Mouse (Mus musculus) liver, adult 2 months (tissue): ENCODE data around the gene Mkrn1. TPM values are rescaled to one million over a fixed set of nuclear protein-coding genes. Genes with fewer than 3 reads are reported as not detected.
"Not testable (repeated sequence)": the region's sequence is repeated elsewhere in the genome, so short reads cannot be mapped to it uniquely, and the experiment has no call there.

Source experiments
- DNase-seq: peaks from one replicate; pipeline ENCODE4 v3.0.0-alpha.2; 2011; ENCODE audit warnings: low read depth, low spot score; ENCODE audit errors: extremely low read depth
- H3K27ac ChIP-seq: fragments of 200-500 bp; replicated peaks from 2 replicates; pipeline ENCODE4 v1.5.1; 2012; ENCODE audit warnings: low read depth, mild to moderate bottlenecking, control low read depth, inconsistent platforms, low read length; ENCODE audit not compliant: insufficient read depth
- H3K27me3 ChIP-seq: fragments of 200-500 bp; 2 replicates; pipeline ENCODE4 v1.6.1; 2012; ENCODE audit warnings: mild to moderate bottlenecking, moderate library complexity, low read length, inconsistent platforms; ENCODE audit not compliant: control insufficient read depth, insufficient read depth
- H3K36me3 ChIP-seq: fragments of 200-500 bp; 2 replicates; pipeline ENCODE4 v1.6.1; 2012; ENCODE audit warnings: low read length, inconsistent platforms; ENCODE audit not compliant: control insufficient read depth, insufficient read depth
- H3K4me1 ChIP-seq: fragments of 200-500 bp; 2 replicates; pipeline ENCODE4 v1.6.1; 2011; ENCODE audit warnings: low read length; ENCODE audit not compliant: control insufficient read depth, insufficient read depth
- H3K4me3 ChIP-seq: fragments of 200-500 bp; 2 replicates; pipeline ENCODE4 v1.5.1; 2011; ENCODE audit warnings: low read depth, mild to moderate bottlenecking, control low read depth, low read length, moderate library complexity; ENCODE audit not compliant: insufficient read depth
- H3K79me2 ChIP-seq: fragments of 200-500 bp; 2 replicates; pipeline ENCODE4 v1.6.1; 2012; ENCODE audit warnings: inconsistent platforms, mild to moderate bottlenecking, low read length, moderate library complexity; ENCODE audit not compliant: control insufficient read depth, insufficient read depth
- H3K9ac ChIP-seq: fragments of 200-500 bp; 2 replicates; pipeline ENCODE4 v1.6.1; 2012; ENCODE audit warnings: low read depth, mild to moderate bottlenecking, control low read depth, inconsistent platforms, low read length
- CTCF ChIP-seq: fragments of 200-500 bp; IDR thresholded peaks from 2 replicates; pipeline ENCODE4 v1.5.1; 2011; ENCODE audit warnings: low read depth, low read length, control low read depth
- POLR2A ChIP-seq: fragments of 200-500 bp; IDR thresholded peaks from 2 replicates; pipeline ENCODE4 v1.6.1; 2011; ENCODE audit warnings: low read length, control low read depth; ENCODE audit not compliant: insufficient read depth; ENCODE audit errors: extremely low read depth
- WGBS: fragments of 180-500 bp; shearing (Covaris S2); methylation state at CpG from one replicate; pipeline ENCODE4 v1.1.7; 2018; 5-methylcytosine and 5-hydroxymethylcytosine counted together
- polyA plus RNA-seq: library from polyadenylated mRNA; depleted of rRNA; stranded (reverse); fragments of >200 nt; gene quantifications from 2 replicates; pipeline ENCODE4 v1.2.3, GENCODE M21; 2012
- total RNA-seq: library from RNA; depleted of rRNA; stranded (reverse); fragments of >200 nt; gene quantifications from 2 replicates; pipeline ENCODE4 v1.2.3, GENCODE M21; 2014

Gene Mkrn1
- total and polyA plus RNA-seq, 2 experiments = 14.0 to 24.2 TPM

- no peak overlapping the region for H3K9ac ChIP-seq
- DNase-seq = no peak
- H3K27ac ChIP-seq = no peak overlapping the region
- H3K4me1 ChIP-seq = no peaks in the 10 kb centered on the region
- no peaks in the 10 kb centered on the region for H3K79me2 ChIP-seq
- H3K27me3 ChIP-seq = no peaks in the 10 kb centered on the region
- no peaks in the 10 kb centered on the region for H3K36me3 ChIP-seq
- no peak overlapping the region for H3K4me3 ChIP-seq
- TF ChIP-seq POLR2A = no peak
- TF ChIP-seq CTCF = no peak
These were observed 22.6 kb upstream of the Mkrn1 start for GRCm38 (mm10) chr6:39442786-39443287.

GRCm38 (mm10) chr6:39440207-39440606 is 19.9 kb upstream of the Mkrn1 start:
- TF ChIP-seq CTCF (no peak), POLR2A (no peak)
- Histone ChIP-seq H3K27ac (no peak overlapping the region), H3K9ac (no peak overlapping the region), H3K4me3 (no peak overlapping the region), H3K4me1 (no peaks in the 10 kb centered on the region), H3K36me3 (no peaks in the 10 kb centered on the region), H3K79me2 (no peaks in the 10 kb centered on the region), H3K27me3 (no peaks in the 10 kb centered on the region)
- no peak for DNase-seq

DNA sequence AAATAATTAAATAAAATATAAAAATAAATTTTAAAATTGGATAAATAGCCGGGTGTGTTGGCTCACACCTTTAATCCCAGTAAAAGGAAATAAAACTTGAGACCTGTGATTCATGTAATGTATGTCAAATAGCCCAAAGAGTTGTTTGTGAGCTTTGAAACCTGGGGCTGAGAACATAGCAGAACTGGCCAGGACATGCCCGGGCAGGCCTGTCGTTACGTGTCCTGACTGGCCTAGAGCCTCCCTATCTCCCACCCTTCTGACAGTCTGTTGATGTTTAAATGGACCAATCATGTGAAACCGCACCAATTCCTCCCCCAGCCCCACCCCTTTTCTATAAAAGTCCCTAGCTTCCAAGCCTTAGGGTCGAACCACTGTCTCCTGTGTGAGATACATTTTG is 17.3 kb upstream of the Mkrn1 start:
- not testable (repeated sequence) for H3K79me2 ChIP-seq, H3K27me3 ChIP-seq, H3K4me1 ChIP-seq, H3K4me3 ChIP-seq, H3K27ac ChIP-seq, H3K36me3 ChIP-seq, H3K9ac ChIP-seq, DNase-seq
- WGBS = 96% methylated on average over 6 of the region's 6 CpGs

DNA sequence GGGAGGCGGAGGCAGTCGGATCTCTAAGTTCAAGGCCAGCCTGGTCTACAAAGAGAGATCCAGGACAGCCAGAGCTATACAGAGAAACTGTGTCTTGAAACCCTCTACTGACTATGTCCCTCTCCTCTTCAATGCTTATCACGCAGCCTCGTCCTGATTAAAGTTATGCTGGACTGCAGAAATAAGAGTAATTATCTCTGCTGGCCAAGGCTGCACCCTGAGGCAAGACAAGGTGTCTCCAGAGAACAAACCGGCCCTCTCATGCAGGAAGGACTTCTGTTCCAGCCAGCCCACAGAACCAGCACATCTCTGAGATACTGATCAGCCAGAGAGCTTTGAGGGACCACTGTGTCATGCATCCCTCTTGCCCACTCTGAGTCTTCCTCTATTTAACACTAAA is 15.6 kb upstream of the Mkrn1 start:
- TF ChIP-seq CTCF (no peak), POLR2A (no peak)
- WGBS = 87% methylated on average over 5 of the region's 5 CpGs
- no peaks in the 10 kb centered on the region for H3K36me3 ChIP-seq
- H3K4me1 ChIP-seq = no peaks in the 10 kb centered on the region
- no peaks in the 10 kb centered on the region for H3K79me2 ChIP-seq
- H3K4me3 ChIP-seq = no peak overlapping the region
- H3K27me3 ChIP-seq = no peaks in the 10 kb centered on the region
- H3K9ac ChIP-seq = no peak overlapping the region
- DNase-seq = no peak
- H3K27ac ChIP-seq = no peak overlapping the region

DNA sequence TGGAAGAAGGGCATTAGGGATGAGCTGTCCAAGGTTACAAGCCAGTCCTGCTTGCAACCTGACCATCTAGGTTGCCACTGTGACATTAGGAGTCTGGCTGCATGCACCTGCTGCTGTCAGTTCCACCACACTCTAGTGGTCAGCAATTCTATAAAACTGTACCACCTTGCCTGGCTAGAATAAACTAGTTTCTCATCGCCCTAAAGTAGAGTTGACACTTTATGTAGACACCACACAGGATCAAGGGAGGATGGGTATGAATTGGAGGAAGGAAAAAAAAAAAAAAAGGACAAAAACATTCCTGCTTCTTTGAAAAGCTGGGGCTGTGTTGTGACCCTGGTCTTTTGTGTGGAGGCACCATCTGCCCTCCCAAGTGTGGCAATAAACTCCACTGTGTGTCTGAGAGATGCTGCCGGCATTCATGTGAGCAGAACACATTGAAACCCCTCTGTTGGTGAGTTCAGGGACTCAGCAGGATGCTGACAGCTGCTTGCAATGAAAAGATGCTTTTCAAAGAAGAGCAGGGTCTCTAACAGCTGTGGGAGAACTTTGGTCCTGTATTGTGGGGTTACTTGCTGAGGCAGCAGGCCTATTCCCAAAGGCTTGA is 14.7 kb upstream of the Mkrn1 start:
- Histone ChIP-seq H3K9ac (no peak overlapping the region), H3K27ac (no peak overlapping the region)
- 91% methylated on average over 2 of the region's 2 CpGs for WGBS

DNA sequence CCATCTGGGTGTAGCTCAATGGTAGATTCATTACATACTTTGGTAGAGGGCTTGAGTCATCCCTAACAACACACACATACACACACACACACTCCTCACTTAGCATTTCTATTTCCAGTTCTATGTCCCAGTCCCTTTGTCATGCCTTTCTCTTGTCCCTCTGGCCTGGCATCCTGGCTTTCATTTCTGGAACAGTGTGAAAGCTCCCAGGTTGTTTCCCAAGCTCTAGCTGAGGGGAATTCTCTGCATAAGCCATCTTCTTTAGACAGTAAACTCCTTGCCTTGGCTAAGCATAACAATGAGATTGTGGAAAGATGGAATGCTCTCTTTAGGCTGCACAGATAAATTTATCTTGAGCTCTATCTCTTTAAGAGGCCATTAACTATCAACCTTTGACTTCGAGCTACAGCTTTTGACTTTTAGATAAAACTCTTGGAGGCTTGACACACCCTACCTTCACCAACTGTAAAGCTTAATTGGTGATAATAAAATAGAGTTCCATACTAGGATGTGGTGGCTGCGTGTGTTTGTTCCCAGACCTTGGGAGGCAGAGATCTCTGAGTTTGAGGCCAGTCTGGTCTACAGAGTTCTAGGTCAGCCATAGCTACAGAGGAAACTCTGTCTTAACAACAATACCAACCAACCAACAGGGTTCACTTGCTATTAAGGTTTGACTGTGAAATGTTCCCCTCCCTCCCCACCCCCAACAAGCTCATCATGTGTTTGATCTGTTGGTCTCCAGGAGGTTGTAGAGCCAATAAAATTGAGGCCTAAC is 14.0 kb upstream of the Mkrn1 start:
- Histone ChIP-seq H3K27ac (no peak overlapping the region), H3K4me3 (no peak overlapping the region), H3K36me3 (no peaks in the 10 kb centered on the region), H3K4me1 (no peaks in the 10 kb centered on the region), H3K27me3 (no peaks in the 10 kb centered on the region), H3K79me2 (no peaks in the 10 kb centered on the region), H3K9ac (no peak overlapping the region)
- whole genome bisulfite sequencing = 81% methylated on average over 2 of the region's 2 CpGs
- DNase-seq = no peak
- TF ChIP-seq POLR2A (no peak), CTCF (no peak)

More for the DNA sequence above, 14.7 kb upstream of the Mkrn1 start:
- Histone ChIP-seq H3K79me2 (no peaks in the 10 kb centered on the region), H3K27me3 (no peaks in the 10 kb centered on the region), H3K36me3 (no peaks in the 10 kb centered on the region), H3K4me3 (no peak overlapping the region), H3K4me1 (no peaks in the 10 kb centered on the region)
- no peak for TF ChIP-seq CTCF
- TF ChIP-seq POLR2A = no peak
- DNase-seq = no peak
